Mouse (Mus musculus) v-Abl transformed pro-B cells (cell line): ENCODE measurements around the gene Ccnl2.

ENCODE experiments used
- in situ Hi-C, 2 experiments: fragments of 400-800 bp; cut with MboI; formaldehyde crosslinking; loops; one replicate each; pipeline ENCODE4 v1.15.1; 2025; ENCODE audit not compliant: unreplicated experiment in 2 of 2

The Ccnl2 gene

GRCm38 (mm10) chr4:155833234-155833633 lies 20.9 kb downstream of the Ccnl2 start:
- in situ Hi-C loops, result loop anchor here (5.0 to 10.0 kb wide), 2 partner anchors 112 to 114 kb away; partner anchors contain the start of gene Ube2j2 (in 1 of the 2)

DNA sequence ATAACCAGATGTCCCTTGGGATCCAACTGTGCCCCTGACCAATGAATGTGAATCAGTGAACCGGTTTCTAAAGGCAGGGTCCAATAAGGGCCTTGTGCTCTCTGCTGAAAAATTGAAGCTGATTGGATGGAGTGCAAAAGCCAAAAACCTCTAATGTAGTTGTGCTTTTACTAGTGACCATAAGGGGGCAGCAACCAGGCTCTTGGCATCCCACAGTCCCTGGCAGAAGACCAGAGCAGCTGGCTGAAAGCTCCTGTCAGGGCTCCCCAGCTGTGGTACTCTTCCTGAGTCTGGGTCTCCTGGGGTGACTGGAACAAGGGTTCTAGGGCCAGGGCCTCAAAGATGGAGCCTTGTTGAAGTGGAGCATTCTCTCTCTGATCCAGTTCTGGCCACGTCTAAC lies 21.5 kb downstream of the Ccnl2 start:
- in situ Hi-C loops, result loop anchor here (5.0 to 10.0 kb wide), 2 partner anchors 111 to 113 kb away; partner anchors contain the start of gene Ube2j2 (in 1 of the 2)

DNA sequence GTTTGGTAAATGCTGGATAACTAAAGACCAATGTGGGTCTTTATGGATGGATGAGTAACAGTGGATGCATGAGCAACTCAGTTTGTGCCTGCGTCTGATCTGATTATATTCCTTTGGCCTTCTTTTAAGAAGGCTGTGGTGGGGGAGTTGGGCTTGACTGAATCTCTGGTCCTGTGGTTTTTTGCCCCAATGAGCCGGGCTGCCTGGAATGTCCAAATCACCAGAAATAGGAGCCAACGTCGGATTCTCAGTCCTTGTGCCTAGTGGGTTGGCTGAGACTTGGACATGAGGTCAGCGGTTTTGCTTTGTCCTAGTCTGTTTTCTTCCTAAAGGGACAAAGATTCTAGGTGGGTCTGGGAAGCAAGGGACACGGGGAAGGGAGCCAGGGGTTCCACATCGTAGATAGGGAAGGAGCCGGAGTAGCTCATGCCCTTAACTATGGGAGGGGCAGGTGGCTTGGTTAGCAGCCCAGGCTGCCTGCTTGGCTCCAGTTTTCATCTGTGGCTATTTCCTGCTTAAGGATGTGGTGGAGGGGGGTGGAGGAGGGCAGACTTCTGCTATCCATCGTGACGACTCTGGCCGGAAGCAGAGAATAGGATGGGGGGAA lies 25.2 kb downstream of the Ccnl2 start:
- in situ Hi-C loops, result loop anchor here in 1 of 2 experiments (10.0 kb wide), 1 partner anchor 107 kb away; the partner anchor contains the start of gene Ube2j2

GRCm38 (mm10) chr4:155838187-155839153 lies 26.2 kb downstream of the Ccnl2 start:
- in situ Hi-C loops, result loop anchor here in 1 of 2 experiments (10.0 kb wide), 1 partner anchor 106 kb away; the partner anchor contains the start of gene Ube2j2

- in situ Hi-C loops, result loop anchor here in 1 of 2 experiments (10.0 kb wide), 1 partner anchor 105 kb away; the partner anchor contains the start of gene Ube2j2
These were observed 27.2 kb downstream of the Ccnl2 start, which contains the start of gene Mxra8 for GRCm38 (mm10) chr4:155839483-155839910. Gene Mxra8 (plus strand): TSS chr4:155839680.

DNA sequence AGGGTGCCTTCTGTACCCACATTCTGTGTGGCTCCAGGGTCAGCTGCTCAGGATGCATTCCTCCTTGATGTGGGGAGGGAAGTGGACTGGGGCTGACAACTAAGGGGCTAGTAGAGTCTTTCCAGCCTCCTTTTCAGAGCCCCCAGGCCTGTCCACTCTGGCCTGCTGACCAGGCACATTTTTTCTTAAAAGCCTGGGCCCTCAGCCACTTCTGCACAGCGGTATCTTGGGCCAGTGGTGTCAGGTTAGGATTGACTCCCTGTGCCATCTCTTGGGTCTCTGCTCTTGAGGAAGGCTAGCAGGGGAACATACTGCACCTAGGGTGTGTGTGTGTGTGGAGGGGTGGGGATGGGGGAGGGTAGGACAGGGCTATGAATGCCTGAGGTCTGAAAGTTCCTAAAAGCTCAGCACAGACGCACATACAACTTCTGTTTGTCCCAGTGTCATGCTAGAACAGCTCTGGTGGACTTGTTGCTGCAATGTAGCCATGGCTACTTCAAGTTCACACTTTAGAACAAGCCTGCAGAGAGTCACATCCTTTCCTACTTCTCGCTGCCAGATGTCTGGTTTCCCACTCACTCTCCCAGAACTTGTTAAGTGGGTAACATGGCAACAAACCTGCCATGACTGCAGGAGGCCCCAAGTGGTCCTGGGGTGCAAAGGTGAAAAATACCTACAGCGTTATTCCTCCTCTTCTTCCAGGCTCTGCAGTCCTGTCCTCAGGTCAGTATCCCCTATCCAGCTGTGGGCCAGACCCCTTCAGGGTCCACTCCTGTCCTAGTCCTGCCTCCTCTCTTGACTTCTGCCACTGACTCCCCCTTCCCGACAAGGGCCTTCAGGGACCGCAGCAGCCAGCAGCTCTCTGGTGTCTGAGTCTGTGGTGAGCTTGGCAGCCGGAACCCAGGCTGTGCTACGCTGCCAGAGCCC lies 28.1 kb downstream of the Ccnl2 start:
- in situ Hi-C loops, result no loop called here

DNA sequence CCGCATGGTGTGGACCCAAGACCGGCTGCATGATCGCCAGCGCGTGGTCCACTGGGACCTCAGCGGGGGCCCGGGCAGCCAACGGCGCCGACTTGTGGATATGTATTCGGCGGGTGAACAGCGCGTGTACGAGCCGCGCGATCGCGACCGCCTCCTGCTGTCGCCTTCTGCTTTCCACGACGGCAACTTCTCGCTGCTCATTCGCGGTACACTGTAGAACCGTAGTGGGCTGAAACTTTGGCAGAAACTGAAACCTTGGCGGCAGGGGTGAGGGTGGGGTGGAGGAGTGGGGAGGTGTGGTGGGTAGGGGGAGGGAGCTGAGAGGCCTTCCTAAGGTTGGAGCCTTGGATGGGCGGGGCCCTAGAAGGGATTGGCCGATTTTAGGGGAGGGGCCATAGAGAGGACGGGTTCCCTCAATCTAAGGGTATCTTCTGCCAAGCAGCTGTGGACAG lies 28.7 kb downstream of the Ccnl2 start:
- in situ Hi-C loops, result no loop called here

- in situ Hi-C loops, result no loop called here
These were observed 29.5 kb downstream of the Ccnl2 start for GRCm38 (mm10) chr4:155841651-155842270.

GRCm38 (mm10) chr4:155843231-155843630 lies 30.9 kb downstream of the Ccnl2 start:
- in situ Hi-C loops, result no loop called here

GRCm38 (mm10) chr4:155846871-155847578 lies 34.7 kb downstream of the Ccnl2 start, which contains the start of gene Dvl1:
Gene Dvl1 (plus strand): TSS chr4:155847402.
- in situ Hi-C loops, result no loop called here

DNA sequence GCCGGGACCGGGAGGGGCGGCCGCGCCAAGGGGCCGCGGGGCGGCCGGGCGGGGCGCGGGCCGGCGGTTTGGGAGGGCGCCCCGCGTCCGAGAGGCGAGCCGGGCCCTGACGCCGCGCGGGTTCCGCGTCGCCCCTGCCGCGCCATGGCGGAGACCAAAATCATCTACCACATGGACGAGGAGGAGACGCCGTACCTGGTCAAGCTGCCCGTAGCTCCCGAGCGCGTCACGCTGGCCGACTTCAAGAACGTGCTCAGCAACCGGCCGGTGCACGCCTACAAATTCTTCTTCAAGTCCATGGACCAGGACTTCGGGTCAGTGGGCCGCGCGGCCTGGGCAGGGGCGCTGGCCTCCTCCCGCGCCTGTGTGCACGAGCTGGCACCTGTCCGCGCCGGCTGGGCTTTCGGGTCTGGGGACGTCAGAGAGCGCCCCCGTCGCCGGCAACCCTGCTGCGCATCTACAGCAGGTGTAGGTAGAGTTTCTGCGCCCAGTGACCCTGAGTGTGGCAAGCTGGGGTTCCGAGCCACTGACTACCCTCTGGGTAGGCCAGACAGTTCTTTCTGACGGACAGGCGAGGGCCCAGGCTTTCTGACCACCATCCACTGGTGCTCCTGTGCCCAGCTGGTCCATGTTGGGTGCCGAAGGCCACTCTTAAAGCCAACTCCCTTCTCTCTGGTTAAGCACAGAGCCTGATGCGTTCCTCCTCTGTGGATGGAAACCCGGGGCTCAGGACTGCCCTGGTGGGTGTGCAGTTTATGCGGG lies 35.5 kb downstream of the Ccnl2 start:
- in situ Hi-C loops, result no loop called here

- in situ Hi-C loops, result no loop called here
These were observed 36.3 kb downstream of the Ccnl2 start for GRCm38 (mm10) chr4:155848434-155849095.

- in situ Hi-C loops, result no loop called here
These were observed 37.1 kb downstream of the Ccnl2 start for GRCm38 (mm10) chr4:155849391-155849790.

DNA sequence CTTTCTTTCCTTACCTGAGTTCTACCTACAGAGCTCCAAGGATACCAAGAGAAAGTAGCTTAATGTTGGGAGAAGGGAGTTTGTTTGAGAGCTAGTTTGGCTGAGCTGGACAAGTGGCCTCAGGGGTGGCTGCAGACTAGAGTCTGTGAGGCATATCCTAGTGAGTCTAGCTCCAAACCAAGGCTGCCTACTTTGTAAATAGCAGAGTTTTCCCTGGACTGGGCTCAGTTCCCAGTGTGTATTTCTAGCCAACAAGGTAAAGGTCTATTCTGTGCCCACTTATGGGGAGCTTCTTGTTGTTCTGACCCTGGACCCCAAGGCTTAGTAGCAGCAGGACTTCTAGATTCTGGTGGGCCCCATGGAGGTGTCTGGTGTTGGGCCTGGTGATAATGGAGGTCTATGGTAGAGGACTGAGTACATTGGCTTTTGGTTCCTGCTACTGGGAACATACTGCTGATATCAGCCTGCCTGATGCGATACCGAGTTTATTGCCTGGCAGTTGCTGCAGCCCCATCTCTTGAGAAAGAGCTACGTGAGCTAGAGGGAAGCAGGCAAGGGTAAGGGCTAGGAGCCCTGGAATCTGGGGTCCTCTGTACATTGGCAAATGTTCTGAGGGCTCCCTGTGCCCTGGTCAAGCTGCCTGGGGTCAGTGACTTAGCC lies 37.6 kb downstream of the Ccnl2 start:
- in situ Hi-C loops, result no loop called here

DNA sequence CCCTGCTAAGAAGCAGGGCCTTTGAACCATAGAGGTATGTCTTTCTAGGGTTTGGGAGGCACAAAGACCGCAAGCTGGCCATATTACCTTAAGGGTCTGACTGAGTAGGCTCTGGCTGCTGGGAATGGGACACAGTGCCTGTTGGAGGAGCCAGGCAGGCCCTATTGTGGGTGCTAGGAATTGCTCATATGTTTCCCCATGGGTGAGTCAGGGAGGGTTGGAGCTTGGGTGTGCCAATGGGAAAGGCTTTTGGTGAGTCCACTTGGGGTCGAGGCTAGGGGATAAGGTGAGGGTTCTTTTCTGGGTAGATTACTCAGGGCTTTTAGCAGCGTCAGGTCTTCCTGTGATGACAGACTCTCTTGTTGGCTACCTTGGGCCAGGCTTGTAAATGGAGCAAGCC lies 39.1 kb downstream of the Ccnl2 start:
- in situ Hi-C loops, result no loop called here

GRCm38 (mm10) chr4:155851951-155852411 lies 39.7 kb downstream of the Ccnl2 start:
- in situ Hi-C loops, result no loop called here

- in situ Hi-C loops, result no loop called here
These were observed 41.1 kb downstream of the Ccnl2 start for GRCm38 (mm10) chr4:155853421-155853820.
